9 mouse cellular contexts compared by ENCODE assay signal in genomic region chr7:107664063-107665056, GRCm38 (mm10). TPM values are rescaled to one million over a fixed set of nuclear protein-coding genes. Genes with fewer than 3 reads are reported as not detected.
DNase-seq lines count a peak whose midpoint lies in the region; ATAC-seq lines count a peak whose summit lies in the region.
"Had no signal": no experiment of that assay in that cellular context is flagged by ENCODE, and none has a peak within 500 bp of the region (broad histone marks: within the 10 kb centered on the region; RNA-seq: fewer than 3 reads in every experiment).

No protein-coding gene starts in this region.

- ATAC-seq in neural tube, embryonic 15.5 days (ENCODE audit: low FRiP score), result no peak
- no peak for ATAC-seq in forebrain, embryonic 14.5 days

- 0 out of 2 replicates have a peak, but pooled peaks cover 3% of the 10 kb centered on the region for H3K27me3 ChIP-seq in neural tube, embryonic 15.5 days (replicated peaks)
- no peaks in the 10 kb centered on the region for H3K27me3 ChIP-seq in forebrain, embryonic 14.5 days (replicated peaks; ENCODE audit: control insufficient read depth, insufficient read depth, low read length)
- H3K27me3 ChIP-seq in midbrain, embryonic 10.5 days (ENCODE audit: low read depth, poor library complexity, severe bottlenecking), result peaks cover 25% of the 10 kb centered on the region

- no peak overlapping the region for H3K4me3 ChIP-seq in neural tube, embryonic 15.5 days (replicated peaks)
- H3K4me3 ChIP-seq in forebrain, embryonic 14.5 days (ENCODE audit: low read depth, low read length), result no peak overlapping the region
- H3K4me3 ChIP-seq in midbrain, embryonic 10.5 days, result no peak overlapping the region

- H3K9ac ChIP-seq in neural tube, embryonic 15.5 days (replicated peaks), result no peak overlapping the region
- no peak overlapping the region for H3K9ac ChIP-seq in forebrain, embryonic 14.5 days (ENCODE audit: low read length)

- 49% methylated on average over 8 of the region's 8 CpGs for WGBS in neural tube, embryonic 15.5 days
- 56% methylated on average over 8 of the region's 8 CpGs for WGBS in forebrain, embryonic 14.5 days
- WGBS in midbrain, embryonic 10.5 days, result 44% methylated on average over 8 of the region's 8 CpGs

- H3K4me2 ChIP-seq in neural tube, embryonic 15.5 days, result no peak overlapping the region
- no peak overlapping the region for H3K4me2 ChIP-seq in forebrain, embryonic 14.5 days (ENCODE audit: low read length)

- H3K27ac ChIP-seq in neural tube, embryonic 15.5 days (replicated peaks), result no peak overlapping the region
- peak overlapping the region; percentile 33; the same call in 1 of the 2 replicates for H3K27ac ChIP-seq in forebrain, embryonic 14.5 days (ENCODE audit: low read depth, low read length)
- H3K27ac ChIP-seq in midbrain, embryonic 10.5 days (replicated peaks), result peak overlapping the region; percentile 86

- no peaks in the 10 kb centered on the region for H3K36me3 ChIP-seq in neural tube, embryonic 15.5 days
- no peaks in the 10 kb centered on the region for H3K36me3 ChIP-seq in forebrain, embryonic 14.5 days (ENCODE audit: control insufficient read depth, insufficient read depth, low read length)
- no peaks in the 10 kb centered on the region for H3K36me3 ChIP-seq in midbrain, embryonic 10.5 days

- intact Hi-C loops in heart, postnatal 36 days (cut with DNase I), result loop anchor here (2.0 to 5.0 kb wide), 2 partner anchors 42 to 67 kb away; partner anchors contain the start of gene Ppfibp2

- peak; percentile 23 for DNase-seq in neural tube, embryonic 10.5 days (ENCODE audit: extremely low spot score, low spot score)
- DNase-seq in forebrain, embryonic 14.5 days (ENCODE audit: low spot score), result no peak
- peak; percentile 24 to 47 for DNase-seq in heart, postnatal 36 days
- DNase-seq in kidney, postnatal 36 days, result peak; percentile 56 to 68
- no peak for DNase-seq in midbrain, embryonic 10.5 days (ENCODE audit: low spot score)
- DNase-seq in layer of hippocampus, adult 9-10 months (ENCODE audit: low spot score), result no peak
- DNase-seq in testis, postnatal 14 days (ENCODE audit: low spot score), result no peak

- H3K9me3 ChIP-seq in neural tube, embryonic 15.5 days (replicated peaks), result no peaks in the 10 kb centered on the region
- no peaks in the 10 kb centered on the region for H3K9me3 ChIP-seq in forebrain, embryonic 14.5 days (replicated peaks; ENCODE audit: control insufficient read depth, low read length)
- no peaks in the 10 kb centered on the region for H3K9me3 ChIP-seq in midbrain, embryonic 10.5 days (replicated peaks)

- peaks cover 23% of the 10 kb centered on the region for H3K4me1 ChIP-seq in neural tube, embryonic 15.5 days
- H3K4me1 ChIP-seq in forebrain, embryonic 14.5 days (ENCODE audit: control insufficient read depth, insufficient read depth, low read length), result peaks cover 18% of the 10 kb centered on the region
- H3K4me1 ChIP-seq in midbrain, embryonic 10.5 days, result peaks cover 78% of the 10 kb centered on the region

RNA-seq across cellular contexts. Expression of gene 5330417H12Rik, which starts 39.4 kb away (rescaled TPM):
- polyA plus RNA-seq in neural tube, embryonic 15.5 days (2015; fragmentation: Nextera tagmentation; extraction: Ambion mirVana), result not detected in 2 replicates
- not detected in 2 replicates for polyA plus RNA-seq in forebrain, embryonic 14.5 days (2014; fragmentation: Nextera tagmentation; extraction: Ambion mirVana)
- total RNA-seq in heart, postnatal 36 days (2021), result not detected
- polyA plus RNA-seq in midbrain, embryonic 10.5 days (2016; fragmentation: Nextera tagmentation; extraction: Ambion mirVana), result not detected in 2 replicates
- total RNA-seq: neutrophil, adult 5-6 weeks had no signal

Comparison
In these comparisons a context has a peak if more than half of its experiments do, and no peak if none do; other contexts are left out.
1. DNase-seq: peak in neural tube, embryonic 10.5 days (single experiment), heart, postnatal 36 days (2 of 2) and kidney, postnatal 36 days (2 of 2); none in forebrain, embryonic 14.5 days (single experiment), midbrain, embryonic 10.5 days (single experiment), layer of hippocampus, adult 9-10 months (single experiment) and testis, postnatal 14 days (single experiment).